9 mouse cellular contexts compared by ENCODE assay signal in genomic region chr11:121548996-121549842, GRCm38 (mm10). TPM values are rescaled to one million over a fixed set of nuclear protein-coding genes. Genes with fewer than 3 reads are reported as not detected.
DNase-seq lines count a peak whose midpoint lies in the region; ATAC-seq lines count a peak whose summit lies in the region.
"Had no signal": no experiment of that assay in that cellular context is flagged by ENCODE, and none has a peak within 500 bp of the region (broad histone marks: within the 10 kb centered on the region; RNA-seq: fewer than 3 reads in every experiment).

No protein-coding gene starts in this region.

- peak; percentile 48; the same call in 1 of the 2 replicates for ATAC-seq in neural tube, embryonic 15.5 days (ENCODE audit: low FRiP score)

- H3K4me1 ChIP-seq in neural tube, embryonic 15.5 days = peaks cover 42% of the 10 kb centered on the region

- intact Hi-C loops in left cerebral cortex, postnatal 14 days (cut with DNase I) = no loop called here

- peak; percentile 17 to 23 for DNase-seq in heart, adult 9 months (ENCODE audit: low spot score in 2 of 2)
- no peak for DNase-seq in heart, adult 8-10 months (ENCODE audit: low spot score)
- peak; percentile 46 for DNase-seq in c-Kit-positive CD71-positive TER-119-positive erythroid progenitor cells, embryonic 14.5 days (ENCODE audit: low spot score)
- peak; percentile 29 for DNase-seq in heart, postnatal 4 days
- DNase-seq in left cerebral cortex, postnatal 14 days (ENCODE audit: low spot score in 2 of 2) = peak; percentile 45 to 61
- no peak for DNase-seq in Muller cell, postnatal 12 days (ENCODE audit: inconsistent ontology term)
- no peak for DNase-seq in gastrocnemius, adult 8-10 months (ENCODE audit: low spot score in 2 of 2)

- H3K36me3 ChIP-seq in neural tube, embryonic 15.5 days = no peaks in the 10 kb centered on the region

- H3K4me2 ChIP-seq in neural tube, embryonic 15.5 days = no peak overlapping the region

- 43% methylated on average over 12 of the region's 12 CpGs for WGBS in neural tube, embryonic 15.5 days

- H3K9ac ChIP-seq in neural tube, embryonic 15.5 days (replicated peaks) = no peak overlapping the region

- peak overlapping the region; percentile 18; the same call in 1 of the 2 replicates for H3K27ac ChIP-seq in neural tube, embryonic 15.5 days (replicated peaks)

- H3K4me3 ChIP-seq in neural tube, embryonic 15.5 days (replicated peaks) = no peak overlapping the region

- H3K27me3 ChIP-seq in neural tube, embryonic 15.5 days (replicated peaks) = no peaks in the 10 kb centered on the region

- H3K9me3 ChIP-seq in neural tube, embryonic 15.5 days (replicated peaks) = no peaks in the 10 kb centered on the region

RNA-seq across cellular contexts. Expression of gene Zfp750, which starts 30.1 kb away (rescaled TPM):
- total RNA-seq in heart, adult 8-10 months (2022) = under 1 TPM; 0.24 to 0.35 (median 0.25) TPM
- under 1 TPM in 1 of 2 experiments, not detected in 1; 0.07 TPM for total RNA-seq in heart, postnatal 4 days (2021)
- not detected for total RNA-seq in left cerebral cortex, postnatal 14 days (2021)
- polyA plus RNA-seq in neural tube, embryonic 15.5 days (2015; fragmentation: Nextera tagmentation; extraction: Ambion mirVana) = 0.40 and 0.79 TPM in 2 replicates
- total RNA-seq in gastrocnemius, adult 8-10 months (2022) = under 1 TPM; 0.51 to 0.80 (median 0.68) TPM
- total RNA-seq: hematopoietic stem cell, adult 5-6 weeks had no signal

Comparison
In these comparisons a context has a peak if more than half of its experiments do, and no peak if none do; other contexts are left out.
1. DNase-seq: peak in heart, adult 9 months (2 of 2), c-Kit-positive CD71-positive TER-119-positive erythroid progenitor cells, embryonic 14.5 days (single experiment), heart, postnatal 4 days (single experiment) and left cerebral cortex, postnatal 14 days (2 of 2); none in heart, adult 8-10 months (single experiment), Muller cell, postnatal 12 days (single experiment) and gastrocnemius, adult 8-10 months (0 of 2).